Mouse (Mus musculus): ENCODE measurements around the gene Gm43064.
"Not testable (repeated sequence)": the region's sequence is repeated elsewhere in the genome, so short reads cannot be mapped to it uniquely, and the experiment has no call there.

The Gm43064 gene

GRCm38 (mm10) chr3:103808891-103809798, at the start of gene Gm43064, which contains the start of the genes Dclre1b and Ap4b1:
Gene Gm43064 (plus strand): TSS chr3:103809573.
Gene Dclre1b (minus strand): TSS chr3:103809444.
Gene Ap4b1 (plus strand): TSS chr3:103809520.
- DNase-seq (ENCODE audit: low read depth, low spot score), result peak; percentile 86

- no peak for DNase-seq (ENCODE audit: low read depth, low spot score)
Measured at GRCm38 (mm10) chr3:103766789-103767188, 42.6 kb upstream of the Gm43064 start.

- DNase-seq (ENCODE audit: low read depth, low spot score), result no peak
Measured at GRCm38 (mm10) chr3:103771531-103772130, 37.7 kb upstream of the Gm43064 start.

- DNase-seq (ENCODE audit: low read depth, low spot score), result no peak
Measured at GRCm38 (mm10) chr3:103772846-103773245, 36.5 kb upstream of the Gm43064 start.

DNA sequence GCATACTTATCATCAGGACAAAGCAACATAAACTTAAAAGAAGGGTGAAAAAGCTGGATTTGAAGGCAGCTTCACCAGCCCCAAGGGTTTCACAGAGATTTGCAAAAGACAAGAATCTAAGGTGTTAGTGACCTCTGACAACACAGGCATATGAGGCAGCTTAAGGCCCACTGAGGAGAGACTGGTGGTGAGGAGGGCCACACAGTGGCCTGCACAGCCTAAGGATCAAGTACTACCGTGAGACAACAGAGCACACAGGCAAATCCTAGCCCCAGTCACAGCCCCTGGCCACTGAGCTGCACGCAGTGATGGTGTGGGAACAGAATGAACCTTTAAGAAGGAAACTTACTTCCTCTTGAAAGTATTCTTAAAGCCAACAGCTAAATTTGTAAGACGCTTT, 35.9 kb upstream of the Gm43064 start:
- no peak for DNase-seq (ENCODE audit: low read depth, low spot score)

- DNase-seq (ENCODE audit: low read depth, low spot score), result no peak
Measured at GRCm38 (mm10) chr3:103774009-103774408, 35.4 kb upstream of the Gm43064 start.

DNA sequence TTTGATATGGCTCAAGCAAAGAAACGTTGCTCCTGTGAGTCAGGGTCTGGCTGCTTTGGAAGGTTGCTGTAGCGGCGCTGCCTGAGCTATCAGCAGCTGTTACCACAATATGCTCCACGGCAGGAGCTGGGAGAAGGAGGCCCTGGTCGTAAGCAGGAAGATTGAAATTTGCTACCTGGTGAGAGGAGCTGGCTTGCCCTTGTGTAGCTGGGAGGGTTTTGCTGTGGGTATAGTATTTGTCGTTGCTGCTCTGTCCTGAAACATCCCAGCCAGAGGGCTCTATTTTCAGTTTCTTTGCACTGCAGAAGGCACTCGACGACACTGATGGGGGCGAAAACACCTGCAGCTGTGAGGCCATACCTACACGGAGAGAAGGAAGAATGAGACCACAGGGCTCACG, 31.4 kb upstream of the Gm43064 start:
- no peak for DNase-seq (ENCODE audit: low read depth, low spot score)

DNA sequence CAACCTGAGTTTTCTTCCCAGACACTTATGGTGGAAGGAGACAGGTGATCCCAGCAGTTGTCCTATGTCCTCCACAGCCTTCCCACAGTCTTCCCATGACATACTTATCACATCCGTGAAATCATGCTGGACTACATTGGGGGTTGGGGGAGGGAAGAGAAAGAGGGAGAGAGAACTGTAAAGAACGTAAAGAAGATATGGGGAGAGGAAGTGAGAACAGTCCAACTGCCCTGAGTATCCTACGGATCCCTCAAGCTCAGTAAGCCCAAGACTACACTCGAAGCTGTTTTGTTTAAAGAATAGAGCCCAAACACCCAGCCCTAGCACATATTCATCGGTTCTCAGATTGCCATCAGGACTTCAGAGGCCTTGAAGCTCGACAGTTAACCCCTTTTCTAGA, 30.7 kb upstream of the Gm43064 start:
- DNase-seq (ENCODE audit: low read depth, low spot score), result no peak

- DNase-seq (ENCODE audit: low read depth, low spot score), result no peak
Measured at GRCm38 (mm10) chr3:103779183-103779582, 30.2 kb upstream of the Gm43064 start.

- DNase-seq (ENCODE audit: low read depth, low spot score), result no peak
Measured at GRCm38 (mm10) chr3:103780271-103780670, 29.1 kb upstream of the Gm43064 start.

DNA sequence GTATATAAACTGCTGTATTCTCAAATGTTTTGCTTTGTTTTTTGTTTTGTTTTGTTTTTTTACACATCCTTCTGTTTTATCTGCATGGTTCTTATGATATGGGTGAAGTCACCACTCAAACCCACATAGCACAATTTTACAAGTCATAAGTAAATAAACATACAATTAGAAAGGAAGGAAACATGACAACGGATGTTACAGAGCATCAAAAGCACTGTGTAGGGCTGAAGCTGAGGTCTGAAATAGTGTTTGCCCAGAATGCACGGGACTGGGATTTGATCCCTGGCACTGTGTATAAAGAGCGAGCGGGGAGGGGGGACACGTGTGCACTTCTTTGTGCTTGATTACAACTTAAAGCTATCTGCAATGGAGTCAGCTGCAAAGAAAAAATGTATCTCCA, 28.6 kb upstream of the Gm43064 start:
- no peak for DNase-seq (ENCODE audit: low read depth, low spot score)

DNA sequence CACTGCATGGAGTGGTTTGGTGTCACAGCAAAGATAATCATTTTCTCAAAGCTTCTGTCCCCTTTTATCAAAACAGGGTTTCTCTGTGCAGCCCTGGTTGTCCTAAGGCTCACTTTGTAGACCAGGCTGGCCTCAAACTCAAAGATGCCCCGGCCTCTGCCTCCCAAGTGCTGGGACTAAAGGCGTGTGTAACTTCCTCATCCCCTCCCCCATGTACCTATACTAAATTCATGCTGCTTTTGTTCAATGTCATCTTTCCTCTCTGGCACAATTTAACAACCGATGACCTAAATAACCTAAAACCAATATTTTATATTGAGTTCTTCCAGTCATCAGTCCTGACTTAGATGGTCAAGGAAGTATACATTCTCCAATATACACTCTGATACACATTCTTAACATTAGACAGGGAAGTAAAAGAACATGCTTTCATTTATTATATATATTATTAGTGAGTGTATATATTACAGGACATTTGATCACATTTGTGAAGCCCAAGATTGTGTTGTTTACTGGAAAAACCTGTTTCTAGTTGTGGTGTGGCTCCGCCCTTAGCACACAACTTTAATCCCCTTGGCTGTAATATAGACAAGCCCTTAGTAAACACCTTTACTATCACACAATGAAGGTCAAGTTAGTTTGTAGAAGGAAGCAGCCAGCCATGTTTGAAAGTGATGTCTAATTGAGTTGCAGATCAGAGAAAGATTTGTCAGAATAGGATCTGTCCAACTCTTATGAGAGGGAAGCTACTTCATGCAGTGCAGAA, 26.3 kb upstream of the Gm43064 start:
- DNase-seq (ENCODE audit: low read depth, low spot score), result no peak

DNA sequence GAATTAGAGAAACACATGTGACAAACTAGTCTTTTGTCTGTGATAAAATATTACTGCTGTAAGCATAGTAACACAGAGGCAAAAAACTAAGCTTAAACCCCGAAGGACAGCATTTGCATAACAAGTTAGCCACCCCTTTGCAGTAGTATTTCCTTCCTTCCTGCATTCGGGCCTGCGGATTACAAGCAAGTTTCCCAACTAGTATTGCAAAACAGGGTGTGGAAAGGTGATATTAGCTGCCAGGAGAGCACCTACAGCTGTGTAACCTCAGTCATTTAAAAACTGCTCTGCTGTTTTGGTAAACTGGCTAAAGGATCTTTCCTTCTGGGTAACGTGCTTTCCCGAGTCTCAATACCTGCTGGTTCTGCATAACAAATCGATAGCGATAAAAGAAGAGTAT, 22.1 kb upstream of the Gm43064 start:
- no peak for DNase-seq (ENCODE audit: low read depth, low spot score)

DNA sequence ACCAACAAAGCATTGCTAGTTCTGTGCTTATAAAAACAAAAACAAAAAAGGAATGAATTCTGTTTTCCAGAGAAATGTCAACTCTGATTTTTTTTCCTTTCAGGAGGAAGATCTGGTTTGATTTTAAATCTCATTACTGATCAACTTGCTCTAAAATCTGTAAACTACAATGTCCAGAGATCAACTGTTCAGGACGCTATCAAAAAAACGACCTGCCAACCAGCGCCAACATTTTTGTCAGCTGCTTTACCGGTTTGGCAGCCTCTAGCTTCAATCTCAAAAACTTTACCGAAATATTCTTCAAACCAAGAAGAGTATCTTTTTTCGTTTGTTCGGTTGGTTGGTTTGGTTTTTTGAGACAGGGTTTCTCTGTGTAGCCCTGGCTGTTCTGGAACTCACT, 20.3 kb upstream of the Gm43064 start:
- no peak for DNase-seq (ENCODE audit: low read depth, low spot score)

DNA sequence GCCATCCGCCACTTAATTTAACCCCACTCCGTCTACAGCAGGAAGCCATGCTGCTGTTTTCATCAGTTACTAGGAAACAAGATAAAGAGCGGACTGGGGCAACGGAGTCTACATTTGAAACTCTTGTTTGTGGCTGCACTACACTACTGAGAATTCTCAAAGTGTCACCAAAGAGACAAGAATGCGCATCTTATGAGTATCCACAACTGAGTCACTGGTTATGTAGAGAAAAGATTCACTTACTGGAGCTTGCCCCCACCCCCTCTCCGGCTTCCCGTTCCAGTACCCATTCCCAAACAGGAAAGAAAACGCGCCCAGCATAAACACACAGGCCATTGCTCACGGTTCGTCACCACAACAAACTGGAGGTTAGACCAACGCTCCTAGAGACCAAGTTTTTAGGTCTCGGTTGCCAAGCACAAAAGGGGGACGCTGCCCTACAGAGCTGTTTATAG, 19.5 kb upstream of the Gm43064 start:
- DNase-seq (ENCODE audit: low read depth, low spot score), result no peak

GRCm38 (mm10) chr3:103790346-103791145, 18.8 kb upstream of the Gm43064 start:
- DNase-seq (ENCODE audit: low read depth, low spot score), result no peak

GRCm38 (mm10) chr3:103791230-103792110, 17.9 kb upstream of the Gm43064 start, which contains the start of gene Hipk1:
Gene Hipk1 (minus strand): TSS chr3:103791563.
- peak; percentile 75 for DNase-seq (ENCODE audit: low read depth, low spot score)

- not testable (repeated sequence) for DNase-seq (ENCODE audit: low read depth, low spot score)
Measured at GRCm38 (mm10) chr3:103792111-103792406, 17.3 kb upstream of the Gm43064 start.

GRCm38 (mm10) chr3:103792566-103792965, 16.8 kb upstream of the Gm43064 start:
- no peak for DNase-seq (ENCODE audit: low read depth, low spot score)

GRCm38 (mm10) chr3:103796389-103796788, 13.0 kb upstream of the Gm43064 start:
- no peak for DNase-seq (ENCODE audit: low read depth, low spot score)

All from retina, adult 2 months (tissue).